ENCODE assay signal across 15 mouse cellular contexts in genomic region chr17:14381482-14381881, GRCm38 (mm10).
DNase-seq lines count a peak whose midpoint lies in the region; ATAC-seq and TF ChIP-seq lines count a peak whose summit lies in the region.
"Had no signal": no experiment of that assay in that cellular context is flagged by ENCODE, and none has a peak within 500 bp of the region (broad histone marks: within the 10 kb centered on the region; RNA-seq: fewer than 3 reads in every experiment).

No protein-coding gene starts in this region.

- H3K4me2 ChIP-seq in lung, postnatal 0 days (replicated peaks; ENCODE audit: low read depth, low read length) = no peak overlapping the region
- H3K4me2 ChIP-seq: forebrain, embryonic 15.5 days; heart, embryonic 13.5 days; hindbrain, embryonic 15.5 days had no signal

- peaks cover 19% of the 10 kb centered on the region for H3K4me1 ChIP-seq in heart, embryonic 10.5 days
- no peaks in the 10 kb centered on the region; the same call in 1 of the 2 replicates for H3K4me1 ChIP-seq in lung, postnatal 0 days (ENCODE audit: insufficient read depth, low read depth, low read length)

- H3K27me3 ChIP-seq in heart, embryonic 10.5 days (ENCODE audit: insufficient read depth, poor library complexity, severe bottlenecking) = peaks cover 99% of the 10 kb centered on the region
- no peaks in the 10 kb centered on the region for H3K27me3 ChIP-seq in lung, postnatal 0 days (replicated peaks; ENCODE audit: insufficient read depth, low read length)
- H3K27me3 ChIP-seq: forebrain, embryonic 15.5 days; hindbrain, embryonic 15.5 days had no signal

- no peaks in the 10 kb centered on the region for H3K9me3 ChIP-seq in heart, embryonic 10.5 days
- H3K9me3 ChIP-seq in lung, postnatal 0 days (ENCODE audit: low read length) = no peaks in the 10 kb centered on the region
- H3K9me3 ChIP-seq: forebrain, embryonic 15.5 days; heart, embryonic 13.5 days; hindbrain, embryonic 15.5 days had no signal

- H3K27ac ChIP-seq in heart, embryonic 10.5 days = no peak overlapping the region
- H3K27ac ChIP-seq in lung, postnatal 0 days (ENCODE audit: low read length) = no peak overlapping the region
- H3K27ac ChIP-seq: forebrain, embryonic 15.5 days; heart, embryonic 13.5 days; hindbrain, embryonic 15.5 days had no signal

- peak; percentile 17 to 35 for DNase-seq in heart, adult 18-20 months
- DNase-seq in heart, embryonic 10.5 days (ENCODE audit: low spot score) = no peak
- peak; percentile 21 for DNase-seq in heart, postnatal 4 days
- DNase-seq in heart, adult 11 months = no peak
- DNase-seq in lung, postnatal 0 days (ENCODE audit: low spot score) = no peak
- DNase-seq in lung, adult 18-20 months = no peak
- DNase-seq: adrenal gland, adult 2 months; adrenal gland, postnatal 25 days; cerebellum, adult 18-20 months; cerebellum, postnatal 10 days; gastrocnemius, postnatal 14 days had no signal

- 16% methylated on average over 7 of the region's 7 CpGs for WGBS in heart, embryonic 10.5 days
- 12% methylated on average over 7 of the region's 7 CpGs for WGBS in lung, postnatal 0 days

- H3K9ac ChIP-seq in lung, postnatal 0 days (replicated peaks; ENCODE audit: low read depth) = no peak overlapping the region
- H3K9ac ChIP-seq: forebrain, embryonic 15.5 days; heart, embryonic 13.5 days; hindbrain, embryonic 15.5 days had no signal

- H3K4me3 ChIP-seq in heart, embryonic 10.5 days = no peak overlapping the region
- H3K4me3 ChIP-seq in lung, postnatal 0 days (ENCODE audit: low read depth, low read length) = no peak overlapping the region
- H3K4me3 ChIP-seq: forebrain, embryonic 15.5 days; heart, embryonic 13.5 days; hindbrain, embryonic 15.5 days had no signal

- no peak for TF ChIP-seq EP300 in lung, postnatal 0 days (IDR thresholded peaks at IDR 0.05)

- 0 out of 2 replicates have a peak, but pooled peaks have one; percentile 16 for ATAC-seq in lung, postnatal 0 days
- ATAC-seq: forebrain, embryonic 15.5 days; intestine, embryonic 16.5 days had no signal

- TF ChIP-seq CTCF in lung, postnatal 0 days (IDR thresholded peaks at IDR 0.05) = no peak

- no peaks in the 10 kb centered on the region for H3K36me3 ChIP-seq in heart, embryonic 10.5 days
- H3K36me3 ChIP-seq in lung, postnatal 0 days (ENCODE audit: insufficient read depth, low read length) = no peaks in the 10 kb centered on the region
- H3K36me3 ChIP-seq: forebrain, embryonic 15.5 days; heart, embryonic 13.5 days; hindbrain, embryonic 15.5 days had no signal

Comparison
In these comparisons a context has a peak if more than half of its experiments do, and no peak if none do; other contexts are left out.
1. DNase-seq: peak in heart, adult 18-20 months (2 of 2) and heart, postnatal 4 days (single experiment); none in heart, embryonic 10.5 days (single experiment), heart, adult 11 months (single experiment), lung, postnatal 0 days (single experiment) and lung, adult 18-20 months (0 of 2).